In the genomic region with DNA sequence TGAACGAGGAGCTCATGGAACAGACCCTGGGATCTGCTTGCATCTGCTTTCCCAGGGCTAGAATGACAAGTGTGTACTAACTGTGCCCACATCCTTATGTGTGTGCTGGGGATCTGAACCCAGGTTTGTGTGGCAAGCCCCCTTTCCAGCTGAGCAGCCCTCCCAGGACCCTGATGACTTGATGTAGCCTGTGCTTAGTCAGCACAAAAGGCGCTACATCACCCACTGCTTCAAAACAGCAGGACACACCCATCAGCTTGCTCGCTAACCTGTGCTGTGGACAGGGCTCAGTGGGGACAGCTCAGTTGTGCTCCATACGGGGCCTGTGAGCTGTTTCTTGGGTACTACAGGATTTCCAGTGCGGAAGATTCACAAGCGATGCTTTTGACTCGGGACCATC, we compare ENCODE assay signal across 25 mouse cellular contexts. TPM values are rescaled to one million over a fixed set of nuclear protein-coding genes. Genes with fewer than 3 reads are reported as not detected.
A peak's percentile ranks its signal among the peaks of the same experiment; 100 is the strongest.
DNase-seq lines count a peak whose midpoint lies in the region; ATAC-seq and TF ChIP-seq lines count a peak whose summit lies in the region.
"Had no signal": no experiment of that assay in that cellular context is flagged by ENCODE, and none has a peak within 500 bp of the region (broad histone marks: within the 10 kb centered on the region; RNA-seq: fewer than 3 reads in every experiment).

No protein-coding gene starts in this region.

- H3K36me3 ChIP-seq in CH12.LX (replicated peaks in 1 of 2; ENCODE audit: control insufficient read depth in 1 of 2, insufficient read depth in 1 of 2, low read length in 1 of 2) = no peaks in the 10 kb centered on the region
- no peaks in the 10 kb centered on the region for H3K36me3 ChIP-seq in ES-E14 (ENCODE audit: control insufficient read depth, insufficient read depth, low read length, poor library complexity, severe bottlenecking)
- peaks cover 0 to 11% of the 10 kb centered on the region in 2 experiments; a peak in 2 of 4 replicates for H3K36me3 ChIP-seq in MEL (ENCODE audit: control insufficient read depth in 1 of 2, insufficient read depth in 2 of 2, low read length in 2 of 2)
- H3K36me3 ChIP-seq in hindbrain, embryonic 10.5 days = no peaks in the 10 kb centered on the region
- H3K36me3 ChIP-seq: G1E had no signal

- in situ Hi-C loops in CH12.LX (cut with MboI; ENCODE audit: low pct_ligation_motif_present, low pct_unique_long_range_greater_than_20kb, low sequenced_read_pairs) (loop anchor here (5.0 to 10.0 kb wide), 2 partner anchors 100 to 203 kb away; no protein-coding TSS in a partner anchor), ES-E14 (cut with MboI; ENCODE audit: low sequenced_read_pairs in 2 of 2, unreplicated experiment in 2 of 2) (loop anchor here (5.0 to 10.0 kb wide), 2 partner anchors 200 to 203 kb away; partner anchors contain the start of gene Lrrc66 (in 1 of the 2))

- H3K4me1 ChIP-seq in CH12.LX (ENCODE audit: control insufficient read depth in 1 of 2, insufficient read depth in 2 of 2) (0 out of 4 replicates have a peak, but pooled peaks cover 0 to 3% of the 10 kb centered on the region in 2 experiments), ES-E14 (ENCODE audit: control insufficient read depth in 2 of 2, insufficient read depth in 2 of 2, low read length in 2 of 2, poor library complexity in 1 of 2) (no peaks in the 10 kb centered on the region), MEL (ENCODE audit: control insufficient read depth in 1 of 2, insufficient read depth in 2 of 2, low read length in 2 of 2) (peaks cover 0 to 12% of the 10 kb centered on the region in 2 experiments; a peak in 3 of 4 replicates)
- 0 out of 2 replicates have a peak, but pooled peaks cover 3% of the 10 kb centered on the region for H3K4me1 ChIP-seq in hindbrain, embryonic 10.5 days (replicated peaks)

- no peaks in the 10 kb centered on the region for H3K79me2 ChIP-seq in CH12.LX (replicated peaks; ENCODE audit: control insufficient read depth, extremely low read depth, insufficient read depth, poor library complexity, severe bottlenecking)
- H3K79me2 ChIP-seq in MEL (ENCODE audit: control insufficient read depth, insufficient read depth, low read length, poor library complexity) = no peaks in the 10 kb centered on the region

- TF ChIP-seq CTCF in CH12.LX (conservative IDR thresholded peaks at IDR 0.05 in 1 of 2, IDR thresholded peaks at IDR 0.05 in 1 of 2; ENCODE audit: low read depth in 2 of 2, low read length in 2 of 2) = no peak
- no peak for TF ChIP-seq CTCF in MEL (IDR thresholded peaks at IDR 0.05 in 2 of 3, conservative IDR thresholded peaks at IDR 0.05 in 1 of 3; ENCODE audit: control insufficient read depth in 1 of 3, insufficient read depth in 1 of 3, low read depth in 2 of 3, low read length in 3 of 3, poor library complexity in 1 of 3, severe bottlenecking in 1 of 3)

- H3K4me3 ChIP-seq in CH12.LX (replicated peaks in 1 of 3; ENCODE audit: low read depth in 2 of 3, low read length in 2 of 3, poor library complexity in 1 of 3) (no peak overlapping the region), ES-E14 (ENCODE audit: insufficient read depth in 1 of 2, low read depth in 1 of 2, low read length in 2 of 2, poor library complexity in 1 of 2, severe bottlenecking in 1 of 2) (no peak overlapping the region), MEL (ENCODE audit: control insufficient read depth in 1 of 2, insufficient read depth in 1 of 2, low read depth in 2 of 2, low read length in 2 of 2) (no peak overlapping the region)
- H3K4me3 ChIP-seq in hindbrain, embryonic 10.5 days = no peak overlapping the region

- WGBS in hindbrain, embryonic 10.5 days = 75% methylated on average over 7 of the region's 7 CpGs

- no peak for ATAC-seq in erythroblast, adult 5-6 weeks (replicated peaks; ENCODE audit: low FRiP score, poor library complexity, severe bottlenecking)
- ATAC-seq: activated CD4-positive, CD25-positive, alpha-beta regulatory T cell, adult 4 months; CD4-positive, CD25-positive, alpha-beta regulatory T cell, adult 4 months; Patski had no signal

- H3K27ac ChIP-seq in CH12.LX (ENCODE audit: insufficient read depth, low read depth) (no peak overlapping the region), ES-E14 (ENCODE audit: insufficient read depth, low read depth, low read length, poor library complexity, severe bottlenecking) (no peak overlapping the region), MEL (ENCODE audit: control insufficient read depth, low read depth, low read length) (no peak overlapping the region)
- no peak overlapping the region for H3K27ac ChIP-seq in hindbrain, embryonic 10.5 days

- TF ChIP-seq EP300 in CH12.LX (IDR thresholded peaks at IDR 0.05; ENCODE audit: low read length) (no peak), MEL (IDR thresholded peaks at IDR 0.05; ENCODE audit: low read depth in 1 of 2, low read length in 2 of 2) (no peak)

- TF ChIP-seq RAD21 in CH12.LX (IDR thresholded peaks at IDR 0.05; ENCODE audit: low read depth, low read length) = no peak
- TF ChIP-seq RAD21 in MEL (IDR thresholded peaks at IDR 0.05; ENCODE audit: low read depth, low read length) = no peak

- H3K27me3 ChIP-seq in CH12.LX (replicated peaks) = no peaks in the 10 kb centered on the region
- H3K27me3 ChIP-seq in MEL (ENCODE audit: control insufficient read depth in 1 of 2, insufficient read depth in 2 of 2, low read length in 2 of 2) = no peaks in the 10 kb centered on the region; a peak in 2 of 4 replicates
- 0 out of 2 replicates have a peak, but pooled peaks cover 3% of the 10 kb centered on the region for H3K27me3 ChIP-seq in hindbrain, embryonic 10.5 days (ENCODE audit: insufficient read depth, poor library complexity, severe bottlenecking)
- H3K27me3 ChIP-seq: Patski had no signal

- H3K4me2 ChIP-seq in CH12.LX (ENCODE audit: insufficient read depth, low read depth, poor library complexity, severe bottlenecking) = no peak overlapping the region

- H3K9ac ChIP-seq in CH12.LX (ENCODE audit: insufficient read depth, low read depth) (no peak overlapping the region), ES-E14 (ENCODE audit: insufficient read depth, low read depth, low read length, poor library complexity, severe bottlenecking) (no peak overlapping the region), MEL (ENCODE audit: control insufficient read depth, low read depth, low read length, poor library complexity, severe bottlenecking) (no peak overlapping the region)

- dilution Hi-C loops in CH12.LX (cut with MboI; ENCODE audit: extremely low pct_ligation_motif_present, extremely low pct_unique_long_range_greater_than_20kb, low sequenced_read_pairs) = no loop called here

- TF ChIP-seq POLR2A in CH12.LX (IDR thresholded peaks at IDR 0.05; ENCODE audit: low read depth, low read length) (no peak), MEL (IDR thresholded peaks at IDR 0.05; ENCODE audit: control insufficient read depth in 1 of 2, insufficient read depth in 1 of 2, low read depth in 1 of 2, low read length in 2 of 2, poor library complexity in 1 of 2) (no peak)

- no peak for DNase-seq in CH12.LX (ENCODE audit: extremely low read depth)
- DNase-seq in ES-E14 (ENCODE audit: low read depth, low spot score) = no peak
- DNase-seq in MEL (ENCODE audit: low read depth, low spot score) = no peak
- no peak for DNase-seq in hindbrain, embryonic 10.5 days (ENCODE audit: low spot score)
- DNase-seq in cerebellum, postnatal 14 days = no peak
- DNase-seq: adrenal gland, adult 2 months; adrenal gland, adult 8-10 months; adrenal gland, postnatal 10 days; adrenal gland, postnatal 14 days; adrenal gland, postnatal 25 days; adrenal gland, postnatal 36 days; B cell, adult 2 months; cerebellum, adult 11 months; cerebellum, adult 11-12 months; cerebellum, adult 18-20 months; cerebellum, adult 2 months; cerebellum, adult 8-10 months; cerebellum, adult 9-10 months had no signal

- no peaks in the 10 kb centered on the region for H3K9me3 ChIP-seq in CH12.LX (replicated peaks; ENCODE audit: low read length)
- no peaks in the 10 kb centered on the region for H3K9me3 ChIP-seq in ES-E14 (ENCODE audit: control insufficient read depth, insufficient read depth, low read depth, low read length)
- H3K9me3 ChIP-seq in MEL (replicated peaks; ENCODE audit: insufficient read depth, low read length) = no peaks in the 10 kb centered on the region
- no peaks in the 10 kb centered on the region for H3K9me3 ChIP-seq in hindbrain, embryonic 10.5 days
- H3K9me3 ChIP-seq: G1E had no signal

TF ChIP-seq in CH12.LX, 34 proteins besides CTCF, POLR2A, EP300 and RAD21 (continues in another document):
- TF ChIP-seq JUN (IDR thresholded peaks at IDR 0.05; ENCODE audit: insufficient read depth, low read depth, low read length) (no peak), MAFK (IDR thresholded peaks at IDR 0.05; ENCODE audit: insufficient replicate concordance, low read length) (peak; percentile 69)

TF ChIP-seq in ES-E14, 5 proteins besides CTCF, POLR2A, EP300 and RAD21:
- TF ChIP-seq MAFK (IDR thresholded peaks at IDR 0.05; ENCODE audit: insufficient read depth, low read depth, low read length) (peak; percentile 86), ZC3H11A (IDR thresholded peaks at IDR 0.05; ENCODE audit: borderline replicate concordance, low read depth, low read length) (no peak)

TF ChIP-seq in MEL, 35 proteins besides CTCF, POLR2A, EP300 and RAD21:
- 0 out of 2 replicates have a peak, but pooled peaks have one; percentile 40 for TF ChIP-seq MAFK (IDR thresholded peaks at IDR 0.05; ENCODE audit: borderline replicate concordance, low read depth, low read length)
- no peak for TF ChIP-seq GATA1 (IDR thresholded peaks at IDR 0.05; ENCODE audit: low read depth, low read length)
TF ChIP-seq in MEL: peak in this region for 1.

RNA-seq across cellular contexts. Expression of gene Cwh43, which starts 28.9 kb away (rescaled TPM):
- total RNA-seq in CH12.LX (2012; rRNA removed) (not detected in 2 replicates), CH12.LX (2014; rRNA removed) (not detected in 2 replicates), ES-E14 (2012; rRNA removed) (0.21 and 0.31 TPM in 2 replicates), MEL (2012; rRNA removed) (not detected in 2 replicates)
- polyA plus RNA-seq in CH12.LX (2012; ENCODE audit: insufficient read length, low read depth) (not detected in 2 replicates), MEL (2012; ENCODE audit: insufficient read depth in 1 of 2, insufficient read length in 2 of 2, low read depth in 1 of 2, low replicate concordance in 2 of 2, missing spikeins in 1 of 2) (not detected)
- total RNA-seq in erythroblast, adult 5-6 weeks (2015; ENCODE audit: low replicate concordance) = not detected in 2 replicates
- not detected in 2 replicates for total RNA-seq in erythroblast, adult 5-6 weeks (2017; ENCODE audit: low replicate concordance)
- not detected in 2 replicates for polyA plus RNA-seq in hindbrain, embryonic 10.5 days (2016; fragmentation: Nextera tagmentation; extraction: Ambion mirVana)
- total RNA-seq: adrenal gland, adult 18-20 months; adrenal gland, adult 8-10 months; adrenal gland, postnatal 10 days; adrenal gland, postnatal 14 days; adrenal gland, postnatal 36 days; G1E had no signal
- polyA plus RNA-seq: adrenal gland, adult 2 months; C2C12; CD4-positive, CD25-positive, alpha-beta regulatory T cell, adult 4 months; G1E; Patski had no signal

RNA-seq across cellular contexts. Expression of gene Dcun1d4, which starts 46.0 kb away (rescaled TPM):
- total RNA-seq in CH12.LX (2012; rRNA removed) = 1.4 and 1.5 TPM in 2 replicates
- 1.7 and 2.2 TPM in 2 replicates for total RNA-seq in CH12.LX (2014; rRNA removed)
- polyA plus RNA-seq in CH12.LX (2012; ENCODE audit: insufficient read length, low read depth) = 3.3 and 3.9 TPM in 2 replicates
- 14.9 and 15.2 TPM in 2 replicates for total RNA-seq in ES-E14 (2012; rRNA removed)
- total RNA-seq in MEL (2012; rRNA removed) = 7.6 and 9.2 TPM in 2 replicates
- 10 to 100 TPM in 1 of 2 experiments, not detected in 1; 10.0 TPM for polyA plus RNA-seq in MEL (2012; ENCODE audit: insufficient read depth in 1 of 2, insufficient read length in 2 of 2, low read depth in 1 of 2, low replicate concordance in 2 of 2, missing spikeins in 1 of 2)
- total RNA-seq in erythroblast, adult 5-6 weeks (2015; ENCODE audit: low replicate concordance) = 0.21 and 1.3 TPM in 2 replicates
- 0.70 and 7.4 TPM in 2 replicates for total RNA-seq in erythroblast, adult 5-6 weeks (2017; ENCODE audit: low replicate concordance)
- polyA plus RNA-seq in hindbrain, embryonic 10.5 days (2016; fragmentation: Nextera tagmentation; extraction: Ambion mirVana) = 45.7 and 46.9 TPM in 2 replicates

Comparison
In these comparisons a context has a peak if more than half of its experiments do, and no peak if none do; other contexts are left out.
1. Of the 35 proteins assayed by ChIP-seq in both MEL and CH12.LX: peak only in MEL: none; only in CH12.LX: none; in both: MAFK; in neither: 34.